Mouse (Mus musculus): ENCODE measurements around the gene Cops2. TPM values are rescaled to one million over a fixed set of nuclear protein-coding genes. Genes with fewer than 3 reads are reported as not detected.

Cops2 gene
- 94.9 and 111 TPM in 2 replicates for polyA plus RNA-seq (2012; rRNA removed)

DNA sequence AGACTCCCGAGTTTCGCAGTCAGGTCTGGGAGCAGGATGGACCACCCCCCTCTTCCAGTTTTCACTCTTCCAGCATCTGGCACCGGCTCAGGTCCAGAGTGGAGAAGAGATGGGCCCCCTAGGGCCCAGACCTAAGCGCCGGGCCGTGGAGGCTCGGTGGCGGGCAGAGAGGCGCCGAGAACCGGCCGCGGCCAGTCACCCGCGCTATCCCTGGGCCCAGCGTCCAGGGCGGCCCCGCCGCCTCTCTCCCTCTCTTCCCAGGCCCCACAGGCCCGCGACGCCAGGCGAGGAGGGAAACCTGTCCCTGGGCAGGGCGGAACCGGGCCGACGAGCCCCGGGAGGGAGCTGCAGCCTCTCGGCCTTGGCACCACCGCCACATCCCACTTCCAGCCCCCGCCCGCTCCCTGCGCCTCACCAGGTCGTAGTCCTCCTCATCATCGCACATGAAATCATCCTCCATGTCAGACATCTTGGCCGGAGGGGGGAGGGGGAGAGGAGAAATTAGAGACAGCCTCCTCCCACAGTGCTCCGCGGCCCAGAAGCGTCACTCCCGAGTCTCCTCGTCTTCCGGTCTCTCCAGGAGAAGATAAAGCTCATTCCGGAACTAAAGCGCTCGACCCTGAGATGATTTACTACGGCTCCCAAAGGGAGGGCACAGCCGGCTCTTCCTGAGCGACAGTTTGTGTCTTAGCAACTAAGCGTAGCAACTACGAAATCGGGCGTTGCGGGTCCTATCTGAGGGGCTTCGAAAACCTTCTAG is at the start of gene Cops2, which contains the start of gene Galk2:
Gene Cops2 (minus strand): TSS at position 619 of the 760 bp plus-strand sequence.
Gene Galk2 (plus strand): TSS at position 589 of the 760 bp plus-strand sequence.

GRCm38 (mm10) chr2:125782719-125783109 is 76.2 kb downstream of the Cops2 start, which contains the start of gene Secisbp2l:
Gene Secisbp2l, minus strand, starts transcription at chr2:125782870.

Other genes starting within 250 kb of the Cops2 start
- gene Cep152, start 234.0 kb downstream of the Cops2 start, polyA plus RNA-seq (2012; rRNA removed) = 9.9 and 14.1 TPM in 2 replicates
- gene Eid1, start 186.0 kb downstream of the Cops2 start, polyA plus RNA-seq (2012; rRNA removed) = 184 and 265 TPM in 2 replicates
- gene Shc4, start 135.0 kb downstream of the Cops2 start, polyA plus RNA-seq (2012; rRNA removed) = 1.0 and 1.7 TPM in 2 replicates
- gene Secisbp2l, start 76.3 kb downstream of the Cops2 start, polyA plus RNA-seq (2012; rRNA removed) = 15.1 and 18.5 TPM in 2 replicates
- gene Galk2, start within 50 bp of the Cops2 start, polyA plus RNA-seq (2012; rRNA removed) = 18.5 and 27.1 TPM in 2 replicates
- gene Fgf7, start 175.5 kb upstream of the Cops2 start, polyA plus RNA-seq (2012; rRNA removed) = 1.2 and 2.0 TPM in 2 replicates

Measured in central nervous system, embryonic 11.5 days (tissue).